Mouse (Mus musculus): Measurements from ENCODE around the gene Mthfr. TPM values are rescaled to one million over a fixed set of nuclear protein-coding genes. Genes with fewer than 3 reads are reported as not detected.
A peak's percentile ranks its signal among the peaks of the same experiment; 100 is the strongest.

Mthfr gene
- polyA plus RNA-seq, 1 experiment from 2014 or later = 4.5 TPM

- DNase-seq = no peak
- ATAC-seq = no peak
- peaks cover 28% of the 10 kb centered on the region for H3K36me3 ChIP-seq (replicated peaks; ENCODE audit: insufficient read depth, low read length)
- no peaks in the 10 kb centered on the region for H3K27me3 ChIP-seq (ENCODE audit: insufficient read depth, low read length)
- H3K9me3 ChIP-seq (ENCODE audit: low read length) = no peaks in the 10 kb centered on the region
- 84% methylated on average over 6 of the region's 6 CpGs for WGBS (ENCODE audit: insufficient replicate concordance)
- no peak overlapping the region for H3K4me2 ChIP-seq (ENCODE audit: low read depth, low read length)
- no peak overlapping the region for H3K4me3 ChIP-seq (ENCODE audit: low read depth, low read length)
- peaks cover 24% of the 10 kb centered on the region for H3K4me1 ChIP-seq (ENCODE audit: insufficient read depth)
- TF ChIP-seq EP300 (IDR thresholded peaks at IDR 0.05; ENCODE audit: low read depth) = no peak
- TF ChIP-seq CTCF (IDR thresholded peaks at IDR 0.05; ENCODE audit: low read depth) = no peak
- H3K9ac ChIP-seq (replicated peaks) = no peak overlapping the region
- H3K27ac ChIP-seq (ENCODE audit: low read depth) = no peak overlapping the region
These were observed 20.1 kb downstream of the Mthfr start for GRCm38 (mm10) chr4:148058993-148059392.

DNA sequence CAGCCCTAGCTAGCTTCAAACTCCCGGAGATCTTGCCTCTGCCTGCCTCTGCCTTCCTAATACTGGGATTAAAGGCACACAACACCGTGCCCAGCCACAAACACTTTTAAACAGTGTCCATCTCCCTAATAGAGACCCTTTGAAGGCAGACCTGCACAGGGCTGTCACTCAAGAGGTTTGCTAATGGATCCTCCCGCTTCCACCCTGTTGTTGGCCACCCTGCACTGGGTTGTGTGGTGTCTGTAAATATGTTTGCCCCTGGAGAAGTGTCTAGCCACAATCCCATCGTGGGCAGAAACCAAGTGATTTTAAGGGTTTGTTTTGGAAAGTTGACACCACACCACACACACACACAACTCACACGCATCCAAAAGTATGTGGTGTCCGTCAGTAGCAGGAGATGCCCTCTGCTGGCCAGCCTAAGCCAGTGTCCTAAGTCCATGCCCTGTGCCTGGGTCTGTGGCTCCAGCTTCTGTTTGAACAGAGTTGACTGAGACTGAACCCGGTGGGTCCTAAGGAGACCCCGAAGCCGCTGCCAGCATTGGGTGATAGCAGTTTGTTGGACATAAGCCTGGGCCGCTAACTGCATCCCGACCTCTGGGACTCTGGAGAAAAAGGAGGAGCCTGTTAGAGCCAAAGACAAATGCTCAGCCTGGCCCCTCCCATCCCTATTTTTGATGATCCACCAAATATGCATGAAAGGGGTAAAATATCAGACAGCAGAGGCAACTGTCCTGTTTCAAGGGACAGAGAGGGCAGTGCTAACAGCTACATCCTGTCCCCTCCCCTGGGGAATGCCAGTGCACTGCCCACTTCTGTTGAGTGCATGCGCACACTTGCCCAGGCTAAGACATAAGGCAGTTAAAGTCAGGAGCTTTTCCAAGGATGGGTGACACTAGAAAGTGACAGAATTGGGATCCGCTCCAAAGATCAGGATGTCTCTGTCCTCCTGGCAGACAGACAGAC is 21.5 kb downstream of the Mthfr start:
- Histone ChIP-seq H3K27me3 (ENCODE audit: insufficient read depth, low read length) (no peaks in the 10 kb centered on the region), H3K9ac (replicated peaks) (no peak overlapping the region), H3K9me3 (ENCODE audit: low read length) (no peaks in the 10 kb centered on the region), H3K4me3 (ENCODE audit: low read depth, low read length) (no peak overlapping the region), H3K4me1 (ENCODE audit: insufficient read depth) (peaks cover 24% of the 10 kb centered on the region), H3K27ac (ENCODE audit: low read depth) (no peak overlapping the region), H3K4me2 (ENCODE audit: low read depth, low read length) (no peak overlapping the region), H3K36me3 (replicated peaks; ENCODE audit: insufficient read depth, low read length) (peaks cover 19% of the 10 kb centered on the region)
- 41% methylated on average over 13 of the region's 13 CpGs for WGBS (ENCODE audit: insufficient replicate concordance)
- DNase-seq (peak; percentile 48), ATAC-seq (peak; percentile 57; the same call in 1 of the 2 replicates)
- peak; percentile 80 for TF ChIP-seq CTCF (IDR thresholded peaks at IDR 0.05; ENCODE audit: low read depth)
- no peak for TF ChIP-seq EP300 (IDR thresholded peaks at IDR 0.05; ENCODE audit: low read depth)

DNA sequence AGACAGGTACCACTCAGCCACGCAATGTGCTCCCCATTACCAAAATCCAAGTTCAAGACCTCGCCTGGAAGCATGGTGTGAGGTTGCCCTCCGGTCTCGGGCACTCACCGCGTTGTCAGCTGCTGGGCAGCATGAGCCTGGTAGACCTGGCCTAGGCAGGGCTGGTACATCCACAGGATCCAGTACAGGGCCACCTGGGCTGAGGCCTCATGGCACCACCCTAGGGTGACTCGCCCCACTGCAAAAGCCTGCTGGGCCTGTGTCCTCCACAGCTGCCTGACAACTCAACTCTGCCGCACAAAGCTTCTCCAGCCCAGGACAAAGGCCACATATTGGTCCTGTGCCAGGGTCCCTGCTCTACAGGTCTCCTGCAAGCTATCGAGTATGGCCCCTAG is 22.2 kb downstream of the Mthfr start:
- TF ChIP-seq CTCF (IDR thresholded peaks at IDR 0.05; ENCODE audit: low read depth) = no peak
- TF ChIP-seq EP300 (IDR thresholded peaks at IDR 0.05; ENCODE audit: low read depth) = no peak
- Histone ChIP-seq H3K27ac (ENCODE audit: low read depth) (no peak overlapping the region), H3K4me1 (ENCODE audit: insufficient read depth) (peaks cover 28% of the 10 kb centered on the region), H3K27me3 (ENCODE audit: insufficient read depth, low read length) (no peaks in the 10 kb centered on the region), H3K4me2 (ENCODE audit: low read depth, low read length) (no peak overlapping the region), H3K9ac (replicated peaks) (no peak overlapping the region), H3K4me3 (ENCODE audit: low read depth, low read length) (no peak overlapping the region), H3K9me3 (ENCODE audit: low read length) (no peaks in the 10 kb centered on the region), H3K36me3 (replicated peaks; ENCODE audit: insufficient read depth, low read length) (peaks cover 13% of the 10 kb centered on the region)
- ATAC-seq (no peak), DNase-seq (no peak)
- 83% methylated on average over 9 of the region's 9 CpGs for WGBS (ENCODE audit: insufficient replicate concordance)

- Histone ChIP-seq H3K4me2 (ENCODE audit: low read depth, low read length) (no peak overlapping the region), H3K27me3 (ENCODE audit: insufficient read depth, low read length) (no peaks in the 10 kb centered on the region), H3K9ac (replicated peaks) (no peak overlapping the region), H3K9me3 (ENCODE audit: low read length) (no peaks in the 10 kb centered on the region), H3K36me3 (replicated peaks; ENCODE audit: insufficient read depth, low read length) (no peaks in the 10 kb centered on the region), H3K4me1 (ENCODE audit: insufficient read depth) (peaks cover 14% of the 10 kb centered on the region), H3K27ac (ENCODE audit: low read depth) (no peak overlapping the region), H3K4me3 (ENCODE audit: low read depth, low read length) (no peak overlapping the region)
- TF ChIP-seq EP300 (IDR thresholded peaks at IDR 0.05; ENCODE audit: low read depth) (no peak), CTCF (IDR thresholded peaks at IDR 0.05; ENCODE audit: low read depth) (peak; percentile 34)
- DNase-seq (no peak), ATAC-seq (peak; percentile 18; the same call in 1 of the 2 replicates)
- WGBS (ENCODE audit: insufficient replicate concordance) = 48% methylated on average over 6 of the region's 6 CpGs
These were observed 27.0 kb downstream of the Mthfr start for GRCm38 (mm10) chr4:148065702-148066400.

DNA sequence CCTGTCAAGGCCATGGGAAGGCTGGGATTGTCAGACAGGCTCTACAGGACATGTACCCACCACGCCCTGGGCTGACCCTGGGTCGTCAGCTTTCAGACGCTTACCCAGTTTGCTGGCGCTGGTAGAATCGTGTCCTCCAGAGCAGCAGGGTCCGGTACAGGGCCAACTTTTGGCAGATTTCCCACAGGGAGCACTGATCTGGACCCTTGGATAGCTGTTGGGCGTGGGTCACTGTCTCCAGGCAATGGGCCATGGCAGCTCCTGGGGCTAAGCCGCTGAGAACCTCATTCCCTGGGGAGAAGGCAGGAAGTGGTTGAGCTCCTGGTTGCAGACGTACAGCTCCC is 27.5 kb downstream of the Mthfr start:
- H3K4me1 ChIP-seq (ENCODE audit: insufficient read depth) = peaks cover 9% of the 10 kb centered on the region
- TF ChIP-seq EP300 (IDR thresholded peaks at IDR 0.05; ENCODE audit: low read depth) = no peak
- no peak for TF ChIP-seq CTCF (IDR thresholded peaks at IDR 0.05; ENCODE audit: low read depth)
- no peak overlapping the region for H3K4me2 ChIP-seq (ENCODE audit: low read depth, low read length)
- ATAC-seq (peak; percentile 9; the same call in 1 of the 2 replicates), DNase-seq (no peak)
- no peak overlapping the region for H3K27ac ChIP-seq (ENCODE audit: low read depth)
- 65% methylated on average over 9 of the region's 9 CpGs for WGBS (ENCODE audit: insufficient replicate concordance)
- no peaks in the 10 kb centered on the region for H3K36me3 ChIP-seq (replicated peaks; ENCODE audit: insufficient read depth, low read length)
- no peak overlapping the region for H3K9ac ChIP-seq (replicated peaks)
- H3K27me3 ChIP-seq (ENCODE audit: insufficient read depth, low read length) = no peaks in the 10 kb centered on the region
- no peaks in the 10 kb centered on the region for H3K9me3 ChIP-seq (ENCODE audit: low read length)
- H3K4me3 ChIP-seq (ENCODE audit: low read depth, low read length) = no peak overlapping the region

DNA sequence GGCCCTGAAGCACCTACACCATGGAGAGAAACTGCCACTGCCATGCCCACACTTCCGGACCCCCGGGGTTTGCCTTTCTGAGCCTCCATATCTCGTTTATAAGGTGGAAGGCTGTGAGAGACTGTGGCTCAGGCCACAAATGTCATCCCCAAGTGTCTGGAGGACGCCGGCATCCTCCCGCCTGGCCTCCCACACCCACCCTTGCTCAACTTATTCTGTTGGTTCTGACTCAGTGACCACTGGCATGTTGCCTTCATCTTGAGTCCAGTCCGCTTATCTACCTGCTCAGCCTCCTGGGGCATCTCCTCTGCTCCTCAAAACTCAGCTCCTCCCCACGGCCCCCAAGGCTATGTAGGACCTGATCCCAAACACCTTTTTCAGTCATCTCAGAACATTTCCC is 28.5 kb downstream of the Mthfr start:
- TF ChIP-seq CTCF (IDR thresholded peaks at IDR 0.05; ENCODE audit: low read depth) (no peak), EP300 (IDR thresholded peaks at IDR 0.05; ENCODE audit: low read depth) (no peak)
- 85% methylated on average over 8 of the region's 8 CpGs for WGBS (ENCODE audit: insufficient replicate concordance)
- Histone ChIP-seq H3K27ac (ENCODE audit: low read depth) (no peak overlapping the region), H3K36me3 (replicated peaks; ENCODE audit: insufficient read depth, low read length) (no peaks in the 10 kb centered on the region), H3K4me1 (ENCODE audit: insufficient read depth) (peaks cover 8% of the 10 kb centered on the region; the same call in 1 of the 2 replicates), H3K27me3 (ENCODE audit: insufficient read depth, low read length) (no peaks in the 10 kb centered on the region), H3K9ac (replicated peaks) (no peak overlapping the region), H3K4me3 (ENCODE audit: low read depth, low read length) (no peak overlapping the region), H3K4me2 (ENCODE audit: low read depth, low read length) (no peak overlapping the region), H3K9me3 (ENCODE audit: low read length) (no peaks in the 10 kb centered on the region)
- ATAC-seq (no peak), DNase-seq (no peak)

All from liver, postnatal 0 days (tissue).